Mouse (Mus musculus) E14TG2a.4 (cell line): Measurements from ENCODE around the gene Gramd2.

ENCODE experiments used
- H3K27me3 ChIP-seq: 2 replicates; pipeline ENCODE4 v1.6.1; 2014; ENCODE audit warnings: low read length, control low read depth; ENCODE audit not compliant: insufficient read depth
- H3K36me3 ChIP-seq: 2 replicates; pipeline ENCODE4 v1.6.1; 2014; ENCODE audit warnings: low read length, control low read depth; ENCODE audit not compliant: insufficient read depth
- H3K4me1 ChIP-seq: replicated peaks from 2 replicates; pipeline ENCODE4 v1.6.1; 2014; ENCODE audit warnings: low read depth, low read length, control low read depth
- H3K4me3 ChIP-seq: replicated peaks from 2 replicates; pipeline ENCODE4 v1.5.1; 2014; ENCODE audit warnings: mild to moderate bottlenecking, low read length
- H3K9me3 ChIP-seq: 2 replicates; pipeline ENCODE4 v1.6.1; 2014; ENCODE audit warnings: low read length, control low read depth
- CTCF ChIP-seq: conservative IDR thresholded peaks from 2 replicates; pipeline ENCODE4 v1.5.1; 2014; ENCODE audit warnings: low read length
- NANOG ChIP-seq: IDR thresholded peaks from 2 replicates; pipeline ENCODE4 v1.6.1; 2014; ENCODE audit warnings: borderline replicate concordance, low read length, mixed read lengths
- POU5F1 ChIP-seq: IDR thresholded peaks from 2 replicates; pipeline ENCODE4 v1.6.1; 2014; ENCODE audit warnings: low read length, borderline replicate concordance

The Gramd2 gene

GRCm38 (mm10) chr9:59696381-59696780 lies 16.4 kb downstream of the Gramd2 start:
- TF ChIP-seq NANOG (no peak), POU5F1 (no peak), CTCF (no peak)
- peaks cover 17% of the 10 kb centered on the region for H3K27me3 ChIP-seq
- peaks cover 43% of the 10 kb centered on the region for H3K4me1 ChIP-seq
- H3K9me3 ChIP-seq = no peaks in the 10 kb centered on the region
- no peaks in the 10 kb centered on the region for H3K36me3 ChIP-seq
- no peak overlapping the region for H3K4me3 ChIP-seq

GRCm38 (mm10) chr9:59701094-59701493 lies 21.1 kb downstream of the Gramd2 start:
- Histone ChIP-seq H3K9me3 (no peaks in the 10 kb centered on the region), H3K4me3 (no peak overlapping the region), H3K4me1 (peaks cover 7% of the 10 kb centered on the region), H3K27me3 (no peaks in the 10 kb centered on the region; the same call in 1 of the 2 replicates), H3K36me3 (no peaks in the 10 kb centered on the region)
- no peak for TF ChIP-seq CTCF
- TF ChIP-seq NANOG = no peak
- no peak for TF ChIP-seq POU5F1

GRCm38 (mm10) chr9:59703099-59703498 lies 23.2 kb downstream of the Gramd2 start:
- no peak for TF ChIP-seq POU5F1
- TF ChIP-seq NANOG = no peak
- H3K36me3 ChIP-seq = no peaks in the 10 kb centered on the region
- no peaks in the 10 kb centered on the region; the same call in 1 of the 2 replicates for H3K27me3 ChIP-seq
- H3K4me1 ChIP-seq = peaks cover 26% of the 10 kb centered on the region
- H3K9me3 ChIP-seq = no peaks in the 10 kb centered on the region
- no peak overlapping the region for H3K4me3 ChIP-seq

GRCm38 (mm10) chr9:59706850-59707825 lies 27.2 kb downstream of the Gramd2 start:
- H3K36me3 ChIP-seq = no peaks in the 10 kb centered on the region
- no peaks in the 10 kb centered on the region for H3K27me3 ChIP-seq
- peak overlapping the region; percentile 13; the same call in 1 of the 2 replicates for H3K4me3 ChIP-seq
- H3K9me3 ChIP-seq = no peaks in the 10 kb centered on the region
- TF ChIP-seq POU5F1 (no peak), CTCF (no peak), NANOG (no peak)
- H3K4me1 ChIP-seq = peaks cover 32% of the 10 kb centered on the region

GRCm38 (mm10) chr9:59709225-59709624 lies 29.3 kb downstream of the Gramd2 start:
- Histone ChIP-seq H3K27me3 (no peaks in the 10 kb centered on the region), H3K4me3 (no peak overlapping the region), H3K4me1 (peaks cover 32% of the 10 kb centered on the region), H3K36me3 (no peaks in the 10 kb centered on the region), H3K9me3 (no peaks in the 10 kb centered on the region)
- TF ChIP-seq NANOG = no peak
- no peak for TF ChIP-seq POU5F1
- TF ChIP-seq CTCF = no peak

- no peaks in the 10 kb centered on the region for H3K27me3 ChIP-seq
- H3K4me3 ChIP-seq = no peak overlapping the region
- no peaks in the 10 kb centered on the region for H3K9me3 ChIP-seq
- peaks cover 9% of the 10 kb centered on the region for H3K4me1 ChIP-seq
- H3K36me3 ChIP-seq = no peaks in the 10 kb centered on the region
- TF ChIP-seq POU5F1 (no peak), NANOG (no peak), CTCF (no peak)
Measured at GRCm38 (mm10) chr9:59716275-59716898, 36.4 kb downstream of the Gramd2 start.

- Histone ChIP-seq H3K4me1 (peaks cover 4% of the 10 kb centered on the region), H3K27me3 (peaks cover 7% of the 10 kb centered on the region), H3K9me3 (no peaks in the 10 kb centered on the region), H3K36me3 (no peaks in the 10 kb centered on the region), H3K4me3 (no peak overlapping the region)
- TF ChIP-seq NANOG (no peak), CTCF (no peak), POU5F1 (no peak)
Measured at GRCm38 (mm10) chr9:59718237-59718636, 38.3 kb downstream of the Gramd2 start.

- H3K27me3 ChIP-seq = peaks cover 7% of the 10 kb centered on the region
- H3K9me3 ChIP-seq = no peaks in the 10 kb centered on the region
- TF ChIP-seq POU5F1 = no peak
- TF ChIP-seq NANOG = no peak
- TF ChIP-seq CTCF = no peak
- H3K36me3 ChIP-seq = no peaks in the 10 kb centered on the region
- H3K4me3 ChIP-seq = no peak overlapping the region
- peaks cover 14% of the 10 kb centered on the region for H3K4me1 ChIP-seq
Measured at GRCm38 (mm10) chr9:59721144-59721543, 41.2 kb downstream of the Gramd2 start.
